Mouse (Mus musculus) cerebellum, adult 11 months (tissue): ENCODE data around the gene Gm17332.
"Not testable (repeated sequence)": the region's sequence is repeated elsewhere in the genome, so short reads cannot be mapped to it uniquely, and the experiment has no call there.

ENCODE experiments used
- DNase-seq: peaks from one replicate; pipeline ENCODE4 v3.0.0; 2022

Gm17332 gene

GRCm38 (mm10) chr11:31182362-31182761 lies at the start of gene Gm17332:
Gene Gm17332 (minus strand): TSS chr11:31182462.
- DNase-seq = no peak

- DNase-seq = no peak
These were observed 47.7 kb upstream of the Gm17332 start for GRCm38 (mm10) chr11:31229966-31230365.

- no peak for DNase-seq
These were observed 43.1 kb upstream of the Gm17332 start for GRCm38 (mm10) chr11:31225359-31225758.

- DNase-seq = no peak
These were observed 35.7 kb upstream of the Gm17332 start for GRCm38 (mm10) chr11:31218009-31218408.

GRCm38 (mm10) chr11:31195621-31196363 lies 13.5 kb upstream of the Gm17332 start:
- DNase-seq = no peak

- DNase-seq = no peak
These were observed 12.5 kb upstream of the Gm17332 start for GRCm38 (mm10) chr11:31194761-31195160.

GRCm38 (mm10) chr11:31170052-31170646 lies 12.1 kb downstream of the Gm17332 start:
- DNase-seq = no peak

GRCm38 (mm10) chr11:31169161-31170051 lies 12.9 kb downstream of the Gm17332 start:
- DNase-seq = peak; percentile 8

- DNase-seq = no peak
These were observed 13.5 kb downstream of the Gm17332 start for GRCm38 (mm10) chr11:31168831-31169160.

- DNase-seq = no peak
These were observed 25.2 kb downstream of the Gm17332 start for GRCm38 (mm10) chr11:31157021-31157420.

- not testable (repeated sequence) for DNase-seq
These were observed 43.9 kb downstream of the Gm17332 start for GRCm38 (mm10) chr11:31138394-31138793.

- not testable (repeated sequence) for DNase-seq
These were observed 47.4 kb downstream of the Gm17332 start for GRCm38 (mm10) chr11:31134824-31135223.

- DNase-seq = not testable (repeated sequence)
These were observed 48.5 kb downstream of the Gm17332 start for GRCm38 (mm10) chr11:31133726-31134125.
